Mouse (Mus musculus): Measurements from ENCODE around the gene Rpgr. TPM values are rescaled to one million over a fixed set of nuclear protein-coding genes. Genes with fewer than 3 reads are reported as not detected.

Rpgr gene
- polyA plus RNA-seq, 1 experiment from 2014 or later = 8.8 TPM

DNA sequence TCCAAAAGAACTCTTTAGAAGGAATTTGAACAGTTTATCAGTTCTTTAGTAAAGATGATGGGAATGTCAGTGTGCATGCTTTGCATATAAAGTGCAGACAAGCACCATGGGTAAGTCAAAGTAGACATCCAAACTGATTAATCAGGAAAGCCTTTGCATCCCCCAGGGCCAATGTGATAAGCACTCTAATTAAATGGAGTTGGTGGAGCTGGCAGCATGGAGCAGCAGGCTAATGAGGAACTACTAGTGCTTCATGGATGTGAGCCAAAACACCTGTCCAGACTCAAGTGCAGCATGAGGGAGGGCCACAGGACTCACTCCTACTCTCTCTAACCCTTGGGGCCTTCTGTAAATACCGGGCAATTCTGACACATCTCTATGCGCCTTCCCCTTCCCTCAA, 145.2 kb downstream of the Rpgr start:
- WGBS = 49% methylated on average over 2 of the region's 2 CpGs

GRCm38 (mm10) chrX:10070689-10071088, 146.0 kb downstream of the Rpgr start:
- H3K36me3 ChIP-seq = no peaks in the 10 kb centered on the region
- no peak overlapping the region for H3K9ac ChIP-seq
- H3K27me3 ChIP-seq = no peaks in the 10 kb centered on the region
- H3K9me3 ChIP-seq (replicated peaks) = no peaks in the 10 kb centered on the region
- H3K4me2 ChIP-seq = no peak overlapping the region
- no peaks in the 10 kb centered on the region for H3K4me1 ChIP-seq (replicated peaks)
- H3K4me3 ChIP-seq = no peak overlapping the region
- no peak overlapping the region for H3K27ac ChIP-seq
- ATAC-seq (replicated peaks; ENCODE audit: insufficient number of reproducible peaks, insufficient read depth, low FRiP score, low read depth) = no peak
- 14% methylated on average over 6 of the region's 6 CpGs for WGBS

More for the DNA sequence above, 145.2 kb downstream of the Rpgr start:
- no peaks in the 10 kb centered on the region for H3K9me3 ChIP-seq (replicated peaks)
- no peak overlapping the region for H3K4me3 ChIP-seq
- H3K4me1 ChIP-seq (replicated peaks) = no peaks in the 10 kb centered on the region
- H3K27ac ChIP-seq = no peak overlapping the region
- no peaks in the 10 kb centered on the region for H3K36me3 ChIP-seq
- H3K4me2 ChIP-seq = no peak overlapping the region
- H3K27me3 ChIP-seq = no peaks in the 10 kb centered on the region
- ATAC-seq (replicated peaks; ENCODE audit: insufficient number of reproducible peaks, insufficient read depth, low FRiP score, low read depth) = no peak
- H3K9ac ChIP-seq = no peak overlapping the region

DNA sequence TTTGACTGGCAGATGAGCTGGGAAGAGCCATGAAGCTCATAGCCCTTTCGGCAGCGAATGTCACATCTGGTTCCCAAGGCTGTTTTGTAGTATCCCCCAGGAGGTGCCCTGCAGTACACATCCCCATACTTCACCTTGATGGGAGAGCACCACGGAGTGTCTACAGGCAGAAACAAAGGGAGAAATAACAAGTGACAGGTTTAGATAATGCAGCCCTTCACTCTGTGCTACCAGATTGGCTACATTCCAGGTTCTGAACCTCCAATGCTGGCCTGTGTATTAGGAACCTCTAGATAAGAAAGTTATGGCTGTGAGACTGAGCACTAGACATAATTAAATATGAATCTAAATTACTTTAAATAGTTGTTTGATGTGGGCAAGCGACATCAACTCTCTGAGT, 147.3 kb downstream of the Rpgr start:
- no peak overlapping the region for H3K9ac ChIP-seq
- no peak overlapping the region for H3K4me3 ChIP-seq
- H3K36me3 ChIP-seq = no peaks in the 10 kb centered on the region
- no peak for ATAC-seq (replicated peaks; ENCODE audit: insufficient number of reproducible peaks, insufficient read depth, low FRiP score, low read depth)
- no peak overlapping the region for H3K27ac ChIP-seq
- H3K4me1 ChIP-seq (replicated peaks) = no peaks in the 10 kb centered on the region
- H3K4me2 ChIP-seq = no peak overlapping the region
- no peaks in the 10 kb centered on the region for H3K9me3 ChIP-seq (replicated peaks)
- 56% methylated on average over 4 of the region's 4 CpGs for WGBS
- no peaks in the 10 kb centered on the region for H3K27me3 ChIP-seq

GRCm38 (mm10) chrX:10063781-10064180, 152.9 kb downstream of the Rpgr start:
- no peak overlapping the region for H3K4me2 ChIP-seq
- no peak overlapping the region for H3K27ac ChIP-seq
- H3K9me3 ChIP-seq (replicated peaks) = no peaks in the 10 kb centered on the region
- no peak for ATAC-seq (replicated peaks; ENCODE audit: insufficient number of reproducible peaks, insufficient read depth, low FRiP score, low read depth)
- H3K4me1 ChIP-seq (replicated peaks) = no peaks in the 10 kb centered on the region
- 67% methylated on average over 1 of the region's 1 CpGs for WGBS
- H3K36me3 ChIP-seq = no peaks in the 10 kb centered on the region
- no peaks in the 10 kb centered on the region for H3K27me3 ChIP-seq
- H3K4me3 ChIP-seq = no peak overlapping the region
- no peak overlapping the region for H3K9ac ChIP-seq

- no peaks in the 10 kb centered on the region for H3K9me3 ChIP-seq (replicated peaks)
- H3K9ac ChIP-seq = no peak overlapping the region
- no peak overlapping the region for H3K27ac ChIP-seq
- WGBS = 74% methylated on average over 2 of the region's 2 CpGs
- H3K36me3 ChIP-seq = no peaks in the 10 kb centered on the region
- no peaks in the 10 kb centered on the region for H3K4me1 ChIP-seq (replicated peaks)
- no peak for ATAC-seq (replicated peaks; ENCODE audit: insufficient number of reproducible peaks, insufficient read depth, low FRiP score, low read depth)
- H3K4me2 ChIP-seq = no peak overlapping the region
- H3K27me3 ChIP-seq = no peaks in the 10 kb centered on the region
- no peak overlapping the region for H3K4me3 ChIP-seq
Observed at GRCm38 (mm10) chrX:10063361-10063760, 153.4 kb downstream of the Rpgr start.

DNA sequence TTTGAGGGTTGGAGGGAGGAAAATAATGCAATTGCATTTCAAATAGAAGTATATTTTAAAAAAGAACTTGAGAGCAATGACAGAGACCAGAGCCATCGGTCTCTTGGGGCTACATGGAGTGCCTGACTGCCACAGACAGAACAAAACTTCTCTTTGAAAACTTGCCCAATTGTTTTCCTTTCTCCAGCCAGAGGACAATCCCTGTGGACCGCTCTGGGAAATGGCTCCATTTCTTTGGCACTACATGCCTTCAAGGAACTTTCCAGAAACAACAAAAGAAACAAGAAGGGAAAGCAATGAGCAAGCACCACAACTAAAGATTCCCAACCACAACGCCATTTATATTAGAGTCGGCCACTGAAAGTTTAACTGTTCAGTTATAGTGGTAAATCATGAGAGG, 154.5 kb downstream of the Rpgr start:
- Histone ChIP-seq H3K9me3 (replicated peaks) (no peaks in the 10 kb centered on the region), H3K4me3 (no peak overlapping the region), H3K27ac (no peak overlapping the region), H3K4me1 (replicated peaks) (no peaks in the 10 kb centered on the region), H3K9ac (no peak overlapping the region), H3K27me3 (no peaks in the 10 kb centered on the region), H3K4me2 (no peak overlapping the region), H3K36me3 (no peaks in the 10 kb centered on the region)
- ATAC-seq (replicated peaks; ENCODE audit: insufficient number of reproducible peaks, insufficient read depth, low FRiP score, low read depth) = no peak
- 79% methylated on average over 4 of the region's 4 CpGs for WGBS

GRCm38 (mm10) chrX:10034666-10035065, 182.1 kb downstream of the Rpgr start:
- ATAC-seq (replicated peaks; ENCODE audit: insufficient number of reproducible peaks, insufficient read depth, low FRiP score, low read depth) = no peak
- Histone ChIP-seq H3K27ac (no peak overlapping the region), H3K27me3 (no peaks in the 10 kb centered on the region), H3K9ac (no peak overlapping the region), H3K36me3 (no peaks in the 10 kb centered on the region), H3K4me1 (replicated peaks) (no peaks in the 10 kb centered on the region), H3K4me3 (no peak overlapping the region), H3K4me2 (no peak overlapping the region), H3K9me3 (replicated peaks) (no peaks in the 10 kb centered on the region)

Other genes starting within 250 kb of the Rpgr start
- 10.7 and 16.1 TPM in 2 replicates for gene Srpx, start 99.2 kb downstream of the Rpgr start, polyA plus RNA-seq (2015; fragmentation: Nextera tagmentation; extraction: Ambion mirVana)
- gene Otc, start 35.4 kb upstream of the Rpgr start, polyA plus RNA-seq (2015; fragmentation: Nextera tagmentation; extraction: Ambion mirVana) = 0.34 TPM in 1 of 2 replicates, not detected in the other

Data from heart, embryonic 15.5 days (tissue).